Mouse (Mus musculus): Measurements from ENCODE around the gene Gm20388. TPM values are rescaled to one million over a fixed set of nuclear protein-coding genes. Genes with fewer than 3 reads are reported as not detected.

Gene Gm20388
- polyA plus RNA-seq, 1 experiment = 49.7 TPM

GRCm38 (mm10) chr8:122576648-122577022, 2666.0 kb downstream of the Gm20388 start, which contains the start of gene Aprt:
TSS of gene Aprt (minus strand) at chr8:122576909.
- no peaks in the 10 kb centered on the region for H3K27me3 ChIP-seq (replicated peaks; ENCODE audit: control insufficient read depth, insufficient read depth, low read length)
- H3K4me3 ChIP-seq (ENCODE audit: insufficient read depth, low read depth, low read length) = peak within 1 kb of the TSS; percentile 68
- TF ChIP-seq CTCF (conservative IDR thresholded peaks at IDR 0.05; ENCODE audit: insufficient read depth, insufficient read length, low read depth, low read length) = no peak
- TF ChIP-seq POLR2A (IDR thresholded peaks at IDR 0.05; ENCODE audit: low read depth, low read length) = peak; percentile 71
- peak; percentile 98 for DNase-seq
- H3K4me1 ChIP-seq (ENCODE audit: control insufficient read depth, insufficient read depth, low read length) = peaks cover 19% of the 10 kb centered on the region
- H3K36me3 ChIP-seq (ENCODE audit: control insufficient read depth, insufficient read depth, low read length) = no peaks in the 10 kb centered on the region
- H3K27ac ChIP-seq (ENCODE audit: insufficient read depth, low read depth, low read length) = peak within 1 kb of the TSS; percentile 19; the same call in 1 of the 2 replicates
- WGBS = under 1% methylated on average over 39 of the region's 39 CpGs

GRCm38 (mm10) chr8:122577116-122577515, 2666.5 kb downstream of the Gm20388 start:
- DNase-seq = no peak
- 45% methylated on average over 10 of the region's 10 CpGs for WGBS
- Histone ChIP-seq H3K4me1 (ENCODE audit: control insufficient read depth, insufficient read depth, low read length) (peaks cover 19% of the 10 kb centered on the region), H3K4me3 (ENCODE audit: insufficient read depth, low read depth, low read length) (no peak overlapping the region; the same call in 1 of the 2 replicates), H3K27me3 (replicated peaks; ENCODE audit: control insufficient read depth, insufficient read depth, low read length) (no peaks in the 10 kb centered on the region), H3K36me3 (ENCODE audit: control insufficient read depth, insufficient read depth, low read length) (no peaks in the 10 kb centered on the region), H3K27ac (ENCODE audit: insufficient read depth, low read depth, low read length) (no peak overlapping the region)
- no peak for TF ChIP-seq CTCF (conservative IDR thresholded peaks at IDR 0.05; ENCODE audit: insufficient read depth, insufficient read length, low read depth, low read length)
- TF ChIP-seq POLR2A (IDR thresholded peaks at IDR 0.05; ENCODE audit: low read depth, low read length) = no peak

DNA sequence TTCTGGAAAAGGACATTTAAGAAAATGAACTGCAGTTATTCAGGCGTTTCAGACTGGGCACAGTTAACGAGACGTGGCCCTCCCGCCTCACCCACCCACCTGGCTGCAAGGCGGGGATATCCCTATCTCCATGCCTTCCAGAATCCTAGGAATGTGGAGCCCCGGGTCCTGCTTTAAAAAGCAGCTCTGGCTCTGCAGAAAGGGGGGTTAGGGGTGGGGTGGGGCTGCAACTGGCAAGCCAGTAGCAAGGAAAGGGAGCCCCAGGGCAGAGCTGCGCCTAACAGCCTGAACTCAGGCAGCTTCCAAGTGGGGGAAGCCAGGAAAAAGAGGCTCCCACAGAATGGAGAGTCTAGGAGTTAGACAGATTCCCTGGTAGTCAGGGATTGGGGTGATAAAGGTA, 2668.6 kb downstream of the Gm20388 start:
- Histone ChIP-seq H3K4me1 (ENCODE audit: control insufficient read depth, insufficient read depth, low read length) (peaks cover 19% of the 10 kb centered on the region), H3K4me3 (ENCODE audit: insufficient read depth, low read depth, low read length) (no peak overlapping the region), H3K27me3 (replicated peaks; ENCODE audit: control insufficient read depth, insufficient read depth, low read length) (no peaks in the 10 kb centered on the region), H3K27ac (ENCODE audit: insufficient read depth, low read depth, low read length) (no peak overlapping the region), H3K36me3 (ENCODE audit: control insufficient read depth, insufficient read depth, low read length) (no peaks in the 10 kb centered on the region)
- 55% methylated on average over 7 of the region's 7 CpGs for WGBS
- peak; percentile 32 for DNase-seq
- TF ChIP-seq POLR2A (IDR thresholded peaks at IDR 0.05; ENCODE audit: low read depth, low read length) = no peak
- no peak for TF ChIP-seq CTCF (conservative IDR thresholded peaks at IDR 0.05; ENCODE audit: insufficient read depth, insufficient read length, low read depth, low read length)

DNA sequence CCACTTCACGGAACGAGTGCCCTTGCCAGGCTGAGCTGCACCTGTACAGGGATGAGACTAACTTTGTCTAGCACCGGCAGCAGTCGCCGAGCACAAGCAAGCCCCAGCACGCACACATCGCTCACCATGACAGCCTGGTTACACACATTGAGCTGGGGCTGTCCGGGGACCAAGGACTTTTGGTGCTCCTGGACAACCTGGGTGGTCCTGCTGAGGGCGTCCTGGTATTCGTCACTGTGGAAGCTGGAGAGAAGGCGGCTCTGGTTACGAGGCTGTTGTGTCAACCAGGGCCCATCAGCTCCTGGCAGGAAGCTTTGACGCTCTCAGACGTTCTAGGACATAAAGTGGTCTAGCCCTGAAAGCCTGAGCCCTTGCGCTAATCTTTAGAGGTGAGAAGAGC, 2670.3 kb downstream of the Gm20388 start:
- no peaks in the 10 kb centered on the region for H3K36me3 ChIP-seq (ENCODE audit: control insufficient read depth, insufficient read depth, low read length)
- H3K4me1 ChIP-seq (ENCODE audit: control insufficient read depth, insufficient read depth, low read length) = peaks cover 10% of the 10 kb centered on the region
- 79% methylated on average over 15 of the region's 15 CpGs for WGBS
- TF ChIP-seq POLR2A (IDR thresholded peaks at IDR 0.05; ENCODE audit: low read depth, low read length) (no peak), CTCF (conservative IDR thresholded peaks at IDR 0.05; ENCODE audit: insufficient read depth, insufficient read length, low read depth, low read length) (no peak)
- H3K27me3 ChIP-seq (replicated peaks; ENCODE audit: control insufficient read depth, insufficient read depth, low read length) = no peaks in the 10 kb centered on the region
- no peak overlapping the region for H3K4me3 ChIP-seq (ENCODE audit: insufficient read depth, low read depth, low read length)
- no peak overlapping the region for H3K27ac ChIP-seq (ENCODE audit: insufficient read depth, low read depth, low read length)
- DNase-seq = no peak

- 91% methylated on average over 9 of the region's 9 CpGs for WGBS
Measured at GRCm38 (mm10) chr8:122584981-122585380, 2674.3 kb downstream of the Gm20388 start.

GRCm38 (mm10) chr8:122585411-122585891, 2674.8 kb downstream of the Gm20388 start:
- peaks cover 19% of the 10 kb centered on the region for H3K4me1 ChIP-seq (ENCODE audit: control insufficient read depth, insufficient read depth, low read length)
- 44% methylated on average over 14 of the region's 14 CpGs for WGBS
- no peak overlapping the region for H3K4me3 ChIP-seq (ENCODE audit: insufficient read depth, low read depth, low read length)
- no peaks in the 10 kb centered on the region for H3K27me3 ChIP-seq (replicated peaks; ENCODE audit: control insufficient read depth, insufficient read depth, low read length)
- TF ChIP-seq CTCF (conservative IDR thresholded peaks at IDR 0.05; ENCODE audit: insufficient read depth, insufficient read length, low read depth, low read length) (no peak), POLR2A (IDR thresholded peaks at IDR 0.05; ENCODE audit: low read depth, low read length) (no peak)
- peak overlapping the region; percentile 58; the same call in 1 of the 2 replicates for H3K27ac ChIP-seq (ENCODE audit: insufficient read depth, low read depth, low read length)
- peak; percentile 57 for DNase-seq
- H3K36me3 ChIP-seq (ENCODE audit: control insufficient read depth, insufficient read depth, low read length) = no peaks in the 10 kb centered on the region

More at GRCm38 (mm10) chr8:122584981-122585380, 2674.3 kb downstream of the Gm20388 start:
- DNase-seq = no peak
- TF ChIP-seq POLR2A (IDR thresholded peaks at IDR 0.05; ENCODE audit: low read depth, low read length) = no peak
- no peak for TF ChIP-seq CTCF (conservative IDR thresholded peaks at IDR 0.05; ENCODE audit: insufficient read depth, insufficient read length, low read depth, low read length)
- H3K27ac ChIP-seq (ENCODE audit: insufficient read depth, low read depth, low read length) = no peak overlapping the region
- H3K36me3 ChIP-seq (ENCODE audit: control insufficient read depth, insufficient read depth, low read length) = no peaks in the 10 kb centered on the region
- H3K4me3 ChIP-seq (ENCODE audit: insufficient read depth, low read depth, low read length) = no peak overlapping the region
- peaks cover 19% of the 10 kb centered on the region for H3K4me1 ChIP-seq (ENCODE audit: control insufficient read depth, insufficient read depth, low read length)
- no peaks in the 10 kb centered on the region for H3K27me3 ChIP-seq (replicated peaks; ENCODE audit: control insufficient read depth, insufficient read depth, low read length)

DNA sequence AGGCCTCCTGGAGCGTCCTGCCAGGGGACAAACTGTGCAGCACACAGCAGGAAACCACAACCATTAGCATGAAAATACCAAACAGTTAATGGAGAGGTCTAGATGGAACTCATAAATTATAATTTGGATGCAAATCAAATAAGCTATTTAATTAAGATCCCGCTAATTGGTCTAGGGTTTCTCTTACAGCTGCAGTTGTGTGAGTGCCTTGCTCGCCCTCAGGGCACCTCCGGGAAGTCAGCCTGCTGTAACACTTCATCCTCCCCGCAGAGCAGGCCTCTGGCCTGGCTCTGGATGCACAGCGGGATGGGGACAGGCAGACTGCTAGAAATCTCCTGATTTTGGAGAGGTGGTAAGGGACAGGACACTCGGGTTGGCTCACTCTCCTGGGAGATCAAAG, 2675.5 kb downstream of the Gm20388 start:
- no peak overlapping the region for H3K27ac ChIP-seq (ENCODE audit: insufficient read depth, low read depth, low read length)
- H3K36me3 ChIP-seq (ENCODE audit: control insufficient read depth, insufficient read depth, low read length) = no peaks in the 10 kb centered on the region
- peaks cover 19% of the 10 kb centered on the region for H3K4me1 ChIP-seq (ENCODE audit: control insufficient read depth, insufficient read depth, low read length)
- WGBS = 57% methylated on average over 7 of the region's 7 CpGs
- TF ChIP-seq CTCF (conservative IDR thresholded peaks at IDR 0.05; ENCODE audit: insufficient read depth, insufficient read length, low read depth, low read length) = no peak
- TF ChIP-seq POLR2A (IDR thresholded peaks at IDR 0.05; ENCODE audit: low read depth, low read length) = no peak
- H3K4me3 ChIP-seq (ENCODE audit: insufficient read depth, low read depth, low read length) = no peak overlapping the region
- no peaks in the 10 kb centered on the region for H3K27me3 ChIP-seq (replicated peaks; ENCODE audit: control insufficient read depth, insufficient read depth, low read length)
- peak; percentile 42 for DNase-seq

Data from kidney, adult 2 months (tissue).